Mouse (Mus musculus) lung, embryonic 14.5 days (tissue): ENCODE results near the gene 1700113H08Rik. TPM values are rescaled to one million over a fixed set of nuclear protein-coding genes. Genes with fewer than 3 reads are reported as not detected.
A peak's percentile ranks its signal among the peaks of the same experiment; 100 is the strongest.

Experiments
- ATAC-seq: fragments of 200-750 bp; cut with Nextera tagmentation; 2 replicates; pipeline ENCODE4 v1.8.0; 2017; ENCODE audit warnings: mild to moderate bottlenecking, moderate TSS enrichment, moderate library complexity; ENCODE audit not compliant: insufficient read depth
- DNase-seq: peaks from one replicate; pipeline ENCODE4 v3.0.0-alpha.2; 2015
- H3K27ac ChIP-seq: fragments of 300-500 bp; sonication (generic); 2 replicates; pipeline ENCODE4 v1.5.1; 2014; ENCODE audit warnings: low read depth, mild to moderate bottlenecking, moderate library complexity
- H3K27me3 ChIP-seq: fragments of 300-500 bp; sonication (generic); 2 replicates; pipeline ENCODE4 v1.6.1; 2014; ENCODE audit warnings: low read length, control low read depth; ENCODE audit not compliant: insufficient read depth
- H3K36me3 ChIP-seq: fragments of 300-500 bp; sonication (generic); 2 replicates; pipeline ENCODE4 v1.6.1; 2014; ENCODE audit warnings: control low read depth; ENCODE audit not compliant: insufficient read depth
- H3K4me1 ChIP-seq: fragments of 300-500 bp; sonication (generic); 2 replicates; pipeline ENCODE4 v1.6.1; 2014; ENCODE audit warnings: antibody characterized with exemption, control low read depth; ENCODE audit not compliant: insufficient read depth
- H3K4me2 ChIP-seq: fragments of 300-500 bp; sonication (generic); 2 replicates; pipeline ENCODE4 v1.6.1; 2014; ENCODE audit warnings: mild to moderate bottlenecking
- H3K4me3 ChIP-seq: fragments of 300-500 bp; sonication (generic); 2 replicates; pipeline ENCODE4 v1.5.1; 2014; ENCODE audit warnings: low read depth, low read length
- H3K9ac ChIP-seq: fragments of 300-500 bp; sonication (generic); 2 replicates; pipeline ENCODE4 v1.6.1; 2014
- H3K9me3 ChIP-seq: fragments of 300-500 bp; sonication (generic); 2 replicates; pipeline ENCODE4 v1.6.1; 2016; ENCODE audit warnings: low read depth, low read length, control low read depth
- CTCF ChIP-seq: IDR thresholded peaks from 2 replicates; pipeline ENCODE4 v1.5.1; 2016; ENCODE audit warnings: antibody characterized with exemption, low read depth
- WGBS: fragments of 180-500 bp; shearing (Covaris S2); extraction: QIAGEN DNeasy Blood & Tissue Kit; methylation state at CpG from one replicate; pipeline ENCODE4 v1.1.7; 2014; 5-methylcytosine and 5-hydroxymethylcytosine counted together
- polyA plus RNA-seq: library from polyadenylated mRNA; unstranded; fragments of >200 nt; fragmentation: Nextera tagmentation; extraction: Ambion mirVana; gene quantifications from 2 replicates; pipeline ENCODE4 v1.2.1, GENCODE M21; 2014

The 1700113H08Rik gene
- not detected in 2 replicates for polyA plus RNA-seq

DNA sequence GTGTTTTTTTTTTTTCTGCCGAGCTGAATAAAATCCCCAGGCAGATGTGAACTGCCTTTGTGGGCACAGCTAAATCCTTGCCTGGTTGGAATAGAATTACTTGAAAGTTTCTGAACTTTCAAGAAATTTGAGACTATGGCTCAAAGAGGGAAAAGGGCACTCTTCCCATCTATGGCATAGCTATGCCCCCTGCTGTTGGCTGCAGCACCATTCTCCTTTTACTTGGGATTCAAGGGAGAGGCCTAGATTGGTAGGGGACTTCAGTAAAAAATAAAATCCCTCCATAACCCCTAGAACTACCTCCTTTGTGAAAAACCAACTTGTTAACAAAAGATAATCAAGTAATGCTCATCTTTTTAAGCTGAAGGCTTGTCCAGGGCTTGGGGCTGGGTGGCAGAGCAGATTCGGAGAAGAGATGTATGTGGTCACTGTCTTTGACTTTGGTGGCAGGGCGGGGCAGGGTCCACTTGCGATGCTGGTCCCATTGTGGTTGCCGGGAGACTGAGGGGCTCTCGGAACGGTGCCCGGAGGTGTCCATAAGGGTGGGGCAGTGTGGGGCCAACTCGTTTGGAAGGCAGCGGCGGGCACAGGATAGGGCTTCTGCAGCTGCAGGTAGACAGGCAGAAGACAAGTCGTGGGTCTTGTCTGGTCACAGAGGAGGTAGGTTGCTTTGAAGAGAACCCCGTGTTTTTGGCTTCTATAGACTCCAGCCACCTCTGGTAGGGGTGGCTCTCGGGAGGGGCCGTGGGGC lies at the start of gene 1700113H08Rik:
Gene 1700113H08Rik (plus strand): TSS at position 546 of the 751 bp plus-strand sequence.
- Histone ChIP-seq H3K4me3 (peak within 1 kb of the TSS; percentile 43), H3K9me3 (no peaks in the 10 kb centered on the region), H3K27me3 (no peaks in the 10 kb centered on the region), H3K36me3 (no peaks in the 10 kb centered on the region), H3K4me2 (peak within 1 kb of the TSS; percentile 84), H3K27ac (no peak within 1 kb of the TSS), H3K9ac (peak within 1 kb of the TSS; percentile 49), H3K4me1 (no peaks in the 10 kb centered on the region)
- peak; percentile 59 for TF ChIP-seq CTCF
- peak; percentile 55 for DNase-seq
- peak; percentile 38; the same call in 1 of the 2 replicates for ATAC-seq
- WGBS, result 9% methylated on average over 15 of the region's 15 CpGs

GRCm38 (mm10) chr10:87008215-87008499 lies 49.7 kb upstream of the 1700113H08Rik start:
- no peak for TF ChIP-seq CTCF

DNA sequence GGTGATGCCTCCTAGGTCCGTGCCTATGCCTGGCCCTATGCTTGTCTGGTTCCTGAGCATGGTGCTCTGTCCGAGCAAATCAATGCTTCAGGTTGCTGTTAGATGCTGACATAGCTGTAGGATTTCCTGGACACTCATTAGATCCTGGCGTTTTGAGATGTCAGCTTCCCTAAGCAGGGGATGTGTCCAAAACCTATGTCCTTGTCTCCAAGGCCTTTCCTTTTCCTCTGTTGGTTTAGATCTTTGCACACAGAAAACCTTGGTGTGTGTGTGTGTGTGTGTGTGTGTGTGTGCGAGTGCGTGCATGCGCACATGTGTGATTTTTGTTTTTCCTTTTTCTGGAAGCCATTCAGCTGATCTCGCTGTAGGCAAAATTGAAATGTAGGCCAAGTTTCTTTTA lies 45.8 kb upstream of the 1700113H08Rik start:
- no peaks in the 10 kb centered on the region for H3K4me1 ChIP-seq
- 85% methylated on average over 7 of the region's 7 CpGs for WGBS
- no peak overlapping the region for H3K4me2 ChIP-seq
- DNase-seq (no peak), ATAC-seq (no peak)
- H3K9ac ChIP-seq, result no peak overlapping the region
- H3K27ac ChIP-seq, result no peak overlapping the region
- no peaks in the 10 kb centered on the region for H3K36me3 ChIP-seq
- H3K9me3 ChIP-seq, result no peaks in the 10 kb centered on the region
- H3K27me3 ChIP-seq, result no peaks in the 10 kb centered on the region
- no peak for TF ChIP-seq CTCF
- no peak overlapping the region for H3K4me3 ChIP-seq

More at GRCm38 (mm10) chr10:87008215-87008499, 49.7 kb upstream of the 1700113H08Rik start:
- ATAC-seq (no peak), DNase-seq (no peak)
- Histone ChIP-seq H3K36me3 (no peaks in the 10 kb centered on the region), H3K9me3 (no peaks in the 10 kb centered on the region), H3K27ac (no peak overlapping the region), H3K4me2 (no peak overlapping the region), H3K9ac (no peak overlapping the region), H3K27me3 (no peaks in the 10 kb centered on the region), H3K4me3 (no peak overlapping the region), H3K4me1 (no peaks in the 10 kb centered on the region)
- WGBS, result 73% methylated on average over 3 of the region's 3 CpGs

GRCm38 (mm10) chr10:87014391-87014965 lies 43.4 kb upstream of the 1700113H08Rik start:
- DNase-seq (peak; percentile 49), ATAC-seq (peak; percentile 64; the same call in 1 of the 2 replicates)
- Histone ChIP-seq H3K4me3 (no peak overlapping the region), H3K9me3 (no peaks in the 10 kb centered on the region), H3K36me3 (no peaks in the 10 kb centered on the region), H3K27ac (no peak overlapping the region), H3K4me2 (no peak overlapping the region), H3K27me3 (no peaks in the 10 kb centered on the region), H3K4me1 (no peaks in the 10 kb centered on the region), H3K9ac (no peak overlapping the region)
- TF ChIP-seq CTCF, result no peak
- WGBS, result 60% methylated on average over 7 of the region's 7 CpGs

DNA sequence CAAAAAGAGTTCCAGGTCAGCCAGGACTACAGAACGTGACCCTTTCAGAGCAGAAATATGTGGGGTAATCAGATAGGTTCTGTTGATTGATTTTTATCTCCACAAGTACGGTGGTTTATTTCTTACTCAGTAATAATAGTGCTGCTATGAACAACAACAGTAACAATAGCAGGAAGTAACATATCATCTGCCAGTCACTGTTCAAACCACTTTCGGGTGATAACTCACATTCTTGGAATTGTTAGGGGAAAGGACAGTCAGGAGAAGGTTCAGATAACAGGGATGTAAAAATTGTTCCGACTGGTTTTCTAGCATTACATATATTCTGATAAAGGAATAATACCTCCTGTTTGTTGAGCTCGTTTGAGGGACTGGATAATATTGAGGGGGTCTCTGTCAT lies 42.4 kb upstream of the 1700113H08Rik start:
- DNase-seq, result no peak
- H3K27me3 ChIP-seq, result no peaks in the 10 kb centered on the region
- no peak for ATAC-seq
- no peak overlapping the region for H3K9ac ChIP-seq
- no peaks in the 10 kb centered on the region for H3K9me3 ChIP-seq
- no peak overlapping the region for H3K27ac ChIP-seq
- no peak overlapping the region for H3K4me2 ChIP-seq
- WGBS, result 26% methylated on average over 5 of the region's 5 CpGs
- no peaks in the 10 kb centered on the region for H3K36me3 ChIP-seq
- no peaks in the 10 kb centered on the region for H3K4me1 ChIP-seq
- no peak for TF ChIP-seq CTCF
- H3K4me3 ChIP-seq, result no peak overlapping the region

GRCm38 (mm10) chr10:87016151-87016692 lies 41.6 kb upstream of the 1700113H08Rik start:
- H3K36me3 ChIP-seq, result no peaks in the 10 kb centered on the region
- peak; percentile 55 for ATAC-seq
- TF ChIP-seq CTCF, result no peak
- no peaks in the 10 kb centered on the region for H3K27me3 ChIP-seq
- H3K9ac ChIP-seq, result no peak overlapping the region
- no peaks in the 10 kb centered on the region for H3K9me3 ChIP-seq
- no peak overlapping the region for H3K27ac ChIP-seq
- H3K4me1 ChIP-seq, result no peaks in the 10 kb centered on the region
- H3K4me2 ChIP-seq, result no peak overlapping the region
- DNase-seq, result peak; percentile 41
- H3K4me3 ChIP-seq, result no peak overlapping the region
- WGBS, result 40% methylated on average over 9 of the region's 9 CpGs

DNA sequence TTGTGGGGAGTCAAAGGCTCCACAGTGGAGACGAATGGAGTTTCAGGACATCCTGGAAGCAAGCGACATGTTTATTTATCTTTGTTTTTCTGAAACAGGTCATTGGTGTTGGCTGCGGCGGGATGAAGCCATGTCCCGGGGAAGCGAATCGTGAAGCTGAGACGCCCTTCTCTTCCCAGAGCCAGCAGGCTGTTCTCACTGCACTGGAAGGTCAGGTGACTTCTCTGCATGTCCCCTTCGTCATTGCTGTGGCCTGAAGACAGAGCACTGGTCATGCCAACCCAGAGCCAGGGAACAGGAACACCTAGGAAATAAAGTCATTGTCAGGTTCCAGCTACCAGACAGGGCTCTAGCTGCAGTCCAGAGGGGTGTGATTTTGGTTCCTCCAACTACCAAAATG lies 39.0 kb upstream of the 1700113H08Rik start:
- Histone ChIP-seq H3K27ac (no peak overlapping the region), H3K4me1 (no peaks in the 10 kb centered on the region), H3K9ac (no peak overlapping the region), H3K36me3 (no peaks in the 10 kb centered on the region), H3K9me3 (no peaks in the 10 kb centered on the region), H3K27me3 (no peaks in the 10 kb centered on the region), H3K4me3 (no peak overlapping the region), H3K4me2 (no peak overlapping the region)
- DNase-seq (no peak), ATAC-seq (no peak)
- WGBS, result 60% methylated on average over 9 of the region's 9 CpGs
- TF ChIP-seq CTCF, result no peak
